Mouse (Mus musculus) frontal cortex, postnatal 25 days (tissue): ENCODE results near the gene Tmem131.
"Not testable (repeated sequence)": the region's sequence is repeated elsewhere in the genome, so short reads cannot be mapped to it uniquely, and the experiment has no call there.

ENCODE experiments used
- DNase-seq, 2 experiments: peaks; one replicate each; pipeline ENCODE4 v3.0.0; 2022; ENCODE audit warnings: low spot score in 2 of 2

The Tmem131 gene

GRCm38 (mm10) chr1:36835593-36835992 lies 107.9 kb downstream of the Tmem131 start:
- no peak for DNase-seq

DNA sequence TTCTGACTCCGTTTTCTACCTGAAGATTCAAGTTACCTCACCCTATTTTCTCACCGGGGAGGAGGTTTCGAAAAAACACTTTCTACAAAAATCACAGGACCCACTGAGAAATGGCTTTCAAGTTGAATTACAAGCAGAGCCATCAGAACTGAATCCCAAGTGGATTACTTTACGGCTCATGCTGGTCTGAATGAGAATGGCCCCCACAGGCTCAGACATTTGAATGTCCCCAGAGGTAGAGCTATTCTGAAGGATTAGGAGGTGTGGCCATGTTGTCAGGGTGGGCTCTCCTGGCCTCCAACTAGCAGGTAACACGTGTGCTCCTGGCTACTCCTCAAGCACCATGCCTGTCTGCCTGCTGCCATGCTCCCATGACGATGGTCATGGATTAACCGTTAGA lies 109.4 kb downstream of the Tmem131 start:
- DNase-seq = no peak

GRCm38 (mm10) chr1:36830913-36831866 lies 112.3 kb downstream of the Tmem131 start:
- no peak for DNase-seq

GRCm38 (mm10) chr1:36824356-36824755 lies 119.1 kb downstream of the Tmem131 start:
- DNase-seq = no peak

DNA sequence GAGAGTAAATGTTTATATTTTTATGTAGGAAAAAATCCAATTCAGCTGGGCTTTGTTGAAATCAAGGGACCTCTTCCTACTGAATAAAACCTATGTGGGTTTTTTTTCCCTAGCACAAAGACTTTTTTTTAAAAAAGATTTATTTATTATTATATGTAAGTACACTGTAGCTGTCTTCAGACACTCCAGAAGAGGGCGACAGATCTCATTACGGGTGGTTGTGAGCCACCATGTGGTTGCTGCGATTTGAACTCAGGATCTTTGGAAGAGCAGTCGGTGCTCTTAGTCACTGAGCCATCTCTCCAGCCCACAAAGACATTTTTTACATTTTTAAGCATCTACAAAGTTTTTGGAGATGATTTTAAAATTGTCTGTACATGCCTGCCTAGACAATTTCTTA lies 121.5 kb downstream of the Tmem131 start:
- not testable (repeated sequence) for DNase-seq

- DNase-seq = no peak
Observed at GRCm38 (mm10) chr1:36815166-36815565, 128.3 kb downstream of the Tmem131 start.

GRCm38 (mm10) chr1:36814271-36814903 lies 129.1 kb downstream of the Tmem131 start:
- DNase-seq = no peak

DNA sequence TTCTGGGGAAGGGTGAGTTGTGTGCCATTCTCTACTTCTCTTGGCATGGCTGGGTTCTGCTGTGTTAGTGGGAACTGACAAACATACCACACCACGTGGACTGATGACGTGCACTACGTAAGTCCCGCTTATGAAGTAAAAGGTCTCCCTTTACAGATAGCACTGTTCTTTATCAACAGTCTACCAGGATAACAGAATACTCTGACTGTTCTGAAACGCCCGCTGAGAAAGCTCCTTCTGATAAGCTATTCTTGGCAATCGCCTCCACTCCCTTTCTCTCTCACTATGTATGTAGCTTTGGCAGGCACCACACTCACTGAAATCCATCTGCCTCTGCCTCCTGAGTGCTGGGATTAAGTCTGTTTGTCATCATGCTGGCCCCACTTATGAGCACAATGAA lies 130.1 kb downstream of the Tmem131 start:
- no peak for DNase-seq

- DNase-seq = no peak
Observed at GRCm38 (mm10) chr1:36811806-36812205, 131.7 kb downstream of the Tmem131 start.

DNA sequence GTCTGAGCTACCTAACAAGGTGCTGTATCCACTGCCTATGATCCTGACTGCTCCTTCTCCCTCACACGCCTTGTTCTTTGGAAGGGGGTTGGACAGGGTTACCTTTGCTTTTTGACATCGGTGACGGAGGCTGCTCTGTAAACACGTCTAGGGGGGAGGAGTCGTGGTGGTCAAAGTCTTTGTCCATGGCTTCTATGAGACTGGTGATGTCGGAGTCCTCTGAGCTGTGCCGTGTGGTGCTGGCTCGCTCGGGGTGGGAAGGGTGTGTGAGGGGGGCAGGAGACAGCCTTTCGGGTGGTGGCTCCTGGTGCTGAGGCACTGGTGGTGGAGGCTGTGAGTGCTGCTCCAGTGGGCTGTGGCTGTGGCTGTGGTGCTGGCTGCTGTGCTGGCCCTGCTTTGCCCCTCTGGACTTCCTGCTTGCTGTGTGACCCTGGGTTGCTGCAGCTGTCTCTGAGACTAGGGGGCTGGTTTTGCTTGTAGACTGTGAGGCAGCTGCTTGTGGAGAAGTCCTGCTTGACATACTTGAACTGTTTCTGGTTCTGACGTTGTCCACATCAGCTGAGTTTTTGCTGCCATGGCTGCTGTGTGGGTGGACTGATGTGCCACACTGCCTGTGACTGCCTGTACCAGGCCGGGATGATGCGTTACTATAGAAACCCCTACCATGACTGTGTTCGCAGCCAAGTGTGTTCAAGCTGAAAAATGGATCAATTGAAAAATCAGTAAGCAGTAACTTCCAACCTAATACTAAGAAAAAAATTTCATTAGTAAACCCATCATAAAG lies 135.5 kb downstream of the Tmem131 start:
- DNase-seq = no peak

DNA sequence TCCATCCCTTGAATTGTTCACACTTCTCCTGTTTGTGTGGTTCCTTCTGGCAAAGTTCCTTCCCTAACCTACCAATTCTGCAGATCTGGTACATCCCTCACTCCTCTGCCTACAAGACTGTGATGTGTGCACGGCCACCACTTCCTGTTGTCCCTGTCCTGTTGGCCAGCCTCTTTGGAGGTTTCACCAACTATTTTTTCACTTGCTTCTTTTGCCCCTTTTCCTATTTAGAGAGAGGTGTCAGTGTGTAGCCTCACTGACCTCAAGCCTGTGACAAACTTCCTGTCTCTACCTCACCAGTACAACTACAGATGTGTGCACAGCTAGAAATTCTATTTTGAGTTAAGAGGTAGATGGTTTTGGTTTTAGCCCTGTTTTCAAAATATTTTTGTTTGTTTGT lies 136.4 kb downstream of the Tmem131 start:
- DNase-seq = no peak

DNA sequence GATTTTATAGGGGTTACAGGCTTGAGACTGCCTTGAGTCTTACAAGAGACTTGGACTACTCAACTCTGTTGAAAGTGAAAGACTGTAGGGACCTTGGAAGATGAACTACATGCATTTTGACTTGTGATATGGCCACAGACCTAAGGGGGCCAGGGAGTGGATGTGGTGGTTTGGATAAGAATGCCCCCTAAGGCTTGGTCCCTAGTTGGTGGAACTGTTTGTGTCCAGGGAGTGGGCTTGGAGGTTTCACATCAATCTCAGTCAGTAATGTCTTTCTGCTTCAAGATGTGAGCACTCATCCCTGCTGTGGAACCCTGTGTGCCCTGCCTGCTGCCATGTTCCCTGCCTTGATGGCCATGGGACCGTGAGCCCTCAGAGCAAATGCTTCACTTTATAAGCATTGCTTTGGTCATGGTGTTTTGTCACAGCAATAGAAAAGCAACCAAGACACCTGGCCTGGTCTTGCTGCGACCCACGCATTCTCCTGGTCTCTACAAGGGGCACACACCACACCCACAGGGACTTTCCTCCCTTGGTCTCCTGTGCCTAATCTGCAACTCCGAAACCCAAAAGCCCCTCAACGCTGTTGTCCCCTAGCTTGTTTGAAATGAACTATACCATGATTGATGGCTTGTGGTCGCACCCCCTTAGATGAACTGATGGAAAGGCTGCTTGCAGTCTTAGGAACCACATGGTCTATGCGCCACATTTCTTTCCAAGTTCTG lies 137.1 kb downstream of the Tmem131 start:
- no peak for DNase-seq

DNA sequence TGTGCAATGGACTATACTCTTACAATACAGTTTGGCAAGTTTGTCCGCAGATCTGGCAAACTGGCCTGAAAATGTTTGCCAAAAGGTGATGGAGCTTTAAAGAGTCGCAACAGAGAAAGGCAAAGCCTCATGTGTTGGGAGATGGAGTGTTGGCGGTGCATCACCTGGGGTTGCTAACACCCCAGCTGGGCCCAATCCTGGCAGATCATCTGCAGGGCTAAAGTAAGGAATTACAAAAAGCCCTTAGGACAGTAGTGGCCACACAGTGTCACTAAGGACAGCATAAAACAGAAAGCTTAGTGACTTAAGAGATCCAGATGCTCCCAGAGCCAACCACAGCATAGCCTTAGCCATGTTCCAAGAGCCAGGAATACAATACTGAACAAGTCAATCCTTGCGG lies 138.6 kb downstream of the Tmem131 start:
- no peak for DNase-seq

- no peak for DNase-seq
Observed at GRCm38 (mm10) chr1:36804259-36804658, 139.2 kb downstream of the Tmem131 start.

- no peak for DNase-seq
Observed at GRCm38 (mm10) chr1:36800379-36801011, 143.0 kb downstream of the Tmem131 start.

DNA sequence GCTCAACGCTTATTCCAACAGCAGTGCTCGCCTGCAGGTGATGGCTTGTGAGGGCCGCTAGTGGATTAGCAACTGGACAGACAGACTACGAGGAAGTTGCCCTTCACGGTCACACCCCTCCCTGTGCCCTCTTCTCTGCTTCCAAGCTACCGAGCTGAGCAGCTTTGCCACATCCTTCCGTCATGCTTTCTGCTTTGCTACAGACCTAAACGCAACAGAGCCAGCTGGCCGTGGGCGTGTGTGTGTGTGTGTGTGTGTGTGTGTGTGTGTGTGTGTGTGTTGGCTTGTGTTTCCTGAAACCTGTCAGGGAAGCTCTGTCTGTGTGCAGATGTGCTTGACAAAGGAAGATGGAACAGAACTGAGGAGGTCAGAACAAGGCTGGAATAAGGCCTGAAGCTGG lies 146.0 kb downstream of the Tmem131 start:
- DNase-seq = peak; percentile 35 to 46

DNA sequence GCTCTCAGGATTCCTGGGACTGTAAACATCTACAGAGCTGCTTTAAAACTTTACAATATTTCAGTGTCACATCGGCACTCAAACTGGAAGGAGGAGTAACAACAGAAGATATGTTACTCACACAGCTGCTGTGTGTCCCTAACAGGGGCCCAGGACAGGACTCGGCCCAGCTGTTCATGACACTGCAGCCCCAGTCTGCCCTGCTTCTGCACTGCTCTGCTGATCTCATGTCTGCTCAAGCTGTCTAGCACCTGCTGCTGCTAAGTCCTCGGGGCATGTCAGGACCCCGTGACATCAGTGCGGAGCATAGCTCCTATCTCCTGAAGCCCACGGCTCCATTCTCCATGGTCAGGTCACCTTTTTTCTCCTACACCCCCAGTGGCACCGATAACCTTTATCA lies 146.8 kb downstream of the Tmem131 start:
- DNase-seq = no peak

GRCm38 (mm10) chr1:36789416-36789815 lies 154.1 kb downstream of the Tmem131 start:
- DNase-seq = no peak

DNA sequence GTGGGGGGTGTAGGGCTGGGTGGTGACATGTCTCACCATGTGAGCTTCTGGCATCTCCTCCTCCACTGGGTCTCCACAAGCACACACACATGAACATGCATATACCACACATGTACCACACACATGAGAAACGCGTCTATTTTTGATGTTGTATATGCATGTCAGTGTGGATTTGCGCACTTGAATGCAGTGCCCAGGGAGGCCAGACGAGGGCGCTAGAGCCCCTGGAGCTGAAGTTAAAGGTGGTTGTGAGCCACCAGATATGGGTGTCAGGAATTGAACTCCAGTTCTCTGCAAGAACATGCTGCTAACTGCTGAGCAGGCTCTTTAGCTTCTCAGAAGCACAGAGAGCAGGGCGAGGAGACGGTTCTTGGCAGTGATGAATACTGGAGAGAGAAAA lies 157.1 kb downstream of the Tmem131 start:
- DNase-seq = no peak

GRCm38 (mm10) chr1:36785238-36785641 lies 158.2 kb downstream of the Tmem131 start:
- peak in 1 of 2 experiments; percentile 22 for DNase-seq
